Mouse (Mus musculus): ENCODE results near the gene Qrsl1. TPM values are rescaled to one million over a fixed set of nuclear protein-coding genes. Genes with fewer than 3 reads are reported as not detected.
A peak's percentile ranks its signal among the peaks of the same experiment; 100 is the strongest.

The Qrsl1 gene
- polyA plus RNA-seq, 1 experiment from 2014 or later: 26.3 TPM

GRCm38 (mm10) chr10:43910032-43910872, 8.7 kb upstream of the Qrsl1 start:
- H3K4me3 ChIP-seq: no peak overlapping the region
- no peaks in the 10 kb centered on the region for H3K27me3 ChIP-seq (ENCODE audit: low read depth, poor library complexity, severe bottlenecking)
- H3K4me1 ChIP-seq: no peaks in the 10 kb centered on the region
- DNase-seq (ENCODE audit: low spot score): no peak
- no peaks in the 10 kb centered on the region for H3K9me3 ChIP-seq (replicated peaks)
- peaks cover 13% of the 10 kb centered on the region for H3K36me3 ChIP-seq
- no peak overlapping the region for H3K27ac ChIP-seq (replicated peaks)
- 91% methylated on average over 12 of the region's 12 CpGs for WGBS

GRCm38 (mm10) chr10:43904569-43904968, 3.0 kb upstream of the Qrsl1 start:
- 94% methylated on average over 1 of the region's 1 CpGs for WGBS
- Histone ChIP-seq H3K27ac (replicated peaks) (no peak overlapping the region), H3K27me3 (ENCODE audit: low read depth, poor library complexity, severe bottlenecking) (no peaks in the 10 kb centered on the region), H3K4me1 (peaks cover 22% of the 10 kb centered on the region), H3K9me3 (replicated peaks) (no peaks in the 10 kb centered on the region), H3K4me3 (no peak overlapping the region), H3K36me3 (no peaks in the 10 kb centered on the region)
- no peak for DNase-seq (ENCODE audit: low spot score)

- WGBS: 9% methylated on average over 30 of the region's 30 CpGs
- Histone ChIP-seq H3K4me1 (peaks cover 22% of the 10 kb centered on the region), H3K9me3 (replicated peaks) (no peaks in the 10 kb centered on the region), H3K27me3 (ENCODE audit: low read depth, poor library complexity, severe bottlenecking) (no peaks in the 10 kb centered on the region), H3K27ac (replicated peaks) (peak overlapping the region; percentile 93), H3K36me3 (peaks cover 21% of the 10 kb centered on the region; the same call in 1 of the 2 replicates), H3K4me3 (peak overlapping the region; percentile 86)
- DNase-seq (ENCODE audit: low spot score): no peak
These were observed 518 bp downstream of the Qrsl1 start for GRCm38 (mm10) chr10:43900883-43901570.

GRCm38 (mm10) chr10:43898276-43898675, 3.3 kb downstream of the Qrsl1 start:
- H3K4me3 ChIP-seq: no peak overlapping the region
- no peaks in the 10 kb centered on the region for H3K27me3 ChIP-seq (ENCODE audit: low read depth, poor library complexity, severe bottlenecking)
- no peak for DNase-seq (ENCODE audit: low spot score)
- H3K27ac ChIP-seq (replicated peaks): no peak overlapping the region
- H3K4me1 ChIP-seq: peaks cover 18% of the 10 kb centered on the region
- WGBS: 93% methylated on average over 7 of the region's 7 CpGs
- H3K36me3 ChIP-seq: peaks cover 46% of the 10 kb centered on the region
- no peaks in the 10 kb centered on the region for H3K9me3 ChIP-seq (replicated peaks)

- WGBS: 93% methylated on average over 8 of the region's 8 CpGs
- Histone ChIP-seq H3K4me3 (no peak overlapping the region), H3K36me3 (peaks cover 62% of the 10 kb centered on the region)
These were observed 5.5 kb downstream of the Qrsl1 start for GRCm38 (mm10) chr10:43896065-43896464.

GRCm38 (mm10) chr10:43892971-43893370, 8.6 kb downstream of the Qrsl1 start:
- H3K4me3 ChIP-seq: no peak overlapping the region
- H3K36me3 ChIP-seq: peaks cover 71% of the 10 kb centered on the region

More at GRCm38 (mm10) chr10:43896065-43896464, 5.5 kb downstream of the Qrsl1 start:
- DNase-seq (ENCODE audit: low spot score): no peak
- peaks cover 4% of the 10 kb centered on the region; the same call in 1 of the 2 replicates for H3K4me1 ChIP-seq
- no peaks in the 10 kb centered on the region for H3K27me3 ChIP-seq (ENCODE audit: low read depth, poor library complexity, severe bottlenecking)
- no peaks in the 10 kb centered on the region for H3K9me3 ChIP-seq (replicated peaks)
- H3K27ac ChIP-seq (replicated peaks): no peak overlapping the region

GRCm38 (mm10) chr10:43888976-43889375, 12.6 kb downstream of the Qrsl1 start:
- Histone ChIP-seq H3K4me3 (no peak overlapping the region), H3K27me3 (ENCODE audit: low read depth, poor library complexity, severe bottlenecking) (no peaks in the 10 kb centered on the region), H3K4me1 (no peaks in the 10 kb centered on the region), H3K9me3 (replicated peaks) (no peaks in the 10 kb centered on the region), H3K27ac (replicated peaks) (no peak overlapping the region), H3K36me3 (peaks cover 72% of the 10 kb centered on the region)
- 93% methylated on average over 16 of the region's 16 CpGs for WGBS
- DNase-seq (ENCODE audit: low spot score): no peak

More at GRCm38 (mm10) chr10:43892971-43893370, 8.6 kb downstream of the Qrsl1 start:
- no peaks in the 10 kb centered on the region for H3K4me1 ChIP-seq
- DNase-seq (ENCODE audit: low spot score): no peak
- H3K9me3 ChIP-seq (replicated peaks): no peaks in the 10 kb centered on the region
- no peak overlapping the region for H3K27ac ChIP-seq (replicated peaks)
- 94% methylated on average over 4 of the region's 4 CpGs for WGBS
- H3K27me3 ChIP-seq (ENCODE audit: low read depth, poor library complexity, severe bottlenecking): no peaks in the 10 kb centered on the region

- no peak for DNase-seq (ENCODE audit: low spot score)
- H3K9me3 ChIP-seq (replicated peaks): no peaks in the 10 kb centered on the region
- no peaks in the 10 kb centered on the region for H3K27me3 ChIP-seq (ENCODE audit: low read depth, poor library complexity, severe bottlenecking)
- no peaks in the 10 kb centered on the region for H3K4me1 ChIP-seq
- no peak overlapping the region for H3K27ac ChIP-seq (replicated peaks)
- H3K36me3 ChIP-seq: peaks cover 62% of the 10 kb centered on the region
- WGBS: 91% methylated on average over 9 of the region's 9 CpGs
- H3K4me3 ChIP-seq: no peak overlapping the region
These were observed 13.9 kb downstream of the Qrsl1 start for GRCm38 (mm10) chr10:43887676-43888075.

- 88% methylated on average over 1 of the region's 1 CpGs for WGBS
- no peak for DNase-seq (ENCODE audit: low spot score)
These were observed 30.1 kb downstream of the Qrsl1 start for GRCm38 (mm10) chr10:43871458-43871857.

GRCm38 (mm10) chr10:43870752-43871151, 30.8 kb downstream of the Qrsl1 start:
- peaks cover 9% of the 10 kb centered on the region for H3K36me3 ChIP-seq
- peak; percentile 33 for DNase-seq (ENCODE audit: low spot score)
- H3K27me3 ChIP-seq (ENCODE audit: low read depth, poor library complexity, severe bottlenecking): no peaks in the 10 kb centered on the region
- 72% methylated on average over 10 of the region's 10 CpGs for WGBS
- no peak overlapping the region for H3K4me3 ChIP-seq
- no peaks in the 10 kb centered on the region for H3K9me3 ChIP-seq (replicated peaks)
- H3K27ac ChIP-seq (replicated peaks): no peak overlapping the region
- H3K4me1 ChIP-seq: no peaks in the 10 kb centered on the region

More at GRCm38 (mm10) chr10:43871458-43871857, 30.1 kb downstream of the Qrsl1 start:
- no peaks in the 10 kb centered on the region for H3K4me1 ChIP-seq
- H3K27ac ChIP-seq (replicated peaks): no peak overlapping the region
- H3K9me3 ChIP-seq (replicated peaks): no peaks in the 10 kb centered on the region
- H3K4me3 ChIP-seq: no peak overlapping the region
- no peaks in the 10 kb centered on the region for H3K27me3 ChIP-seq (ENCODE audit: low read depth, poor library complexity, severe bottlenecking)
- H3K36me3 ChIP-seq: peaks cover 16% of the 10 kb centered on the region

- H3K4me1 ChIP-seq: no peaks in the 10 kb centered on the region
- no peak for DNase-seq (ENCODE audit: low spot score)
- H3K27me3 ChIP-seq (ENCODE audit: low read depth, poor library complexity, severe bottlenecking): no peaks in the 10 kb centered on the region
- H3K36me3 ChIP-seq: no peaks in the 10 kb centered on the region
- no peaks in the 10 kb centered on the region for H3K9me3 ChIP-seq (replicated peaks)
- no peak overlapping the region for H3K4me3 ChIP-seq
- H3K27ac ChIP-seq (replicated peaks): no peak overlapping the region
- 86% methylated on average over 3 of the region's 3 CpGs for WGBS
These were observed 45.2 kb downstream of the Qrsl1 start for GRCm38 (mm10) chr10:43856351-43856750.

- H3K27me3 ChIP-seq (ENCODE audit: low read depth, poor library complexity, severe bottlenecking): no peaks in the 10 kb centered on the region
- 95% methylated on average over 9 of the region's 9 CpGs for WGBS
- H3K27ac ChIP-seq (replicated peaks): no peak overlapping the region
- H3K4me1 ChIP-seq: no peaks in the 10 kb centered on the region
- no peak overlapping the region for H3K4me3 ChIP-seq
- H3K9me3 ChIP-seq (replicated peaks): no peaks in the 10 kb centered on the region
- no peak for DNase-seq (ENCODE audit: low spot score)
- H3K36me3 ChIP-seq: no peaks in the 10 kb centered on the region
These were observed 45.6 kb downstream of the Qrsl1 start for GRCm38 (mm10) chr10:43855916-43856315.

GRCm38 (mm10) chr10:43851898-43852297, 49.6 kb downstream of the Qrsl1 start:
- DNase-seq (ENCODE audit: low spot score): no peak
- H3K27ac ChIP-seq (replicated peaks): no peak overlapping the region
- H3K4me3 ChIP-seq: no peak overlapping the region
- H3K27me3 ChIP-seq (ENCODE audit: low read depth, poor library complexity, severe bottlenecking): no peaks in the 10 kb centered on the region
- H3K9me3 ChIP-seq (replicated peaks): no peaks in the 10 kb centered on the region
- WGBS: 88% methylated on average over 5 of the region's 5 CpGs
- no peaks in the 10 kb centered on the region for H3K36me3 ChIP-seq
- no peaks in the 10 kb centered on the region for H3K4me1 ChIP-seq
